ENCODE assay signal across 11 mouse cellular contexts in genomic region chr5:129052636-129053355, GRCm38 (mm10). TPM values are rescaled to one million over a fixed set of nuclear protein-coding genes. Genes with fewer than 3 reads are reported as not detected.
DNase-seq lines count a peak whose midpoint lies in the region; ATAC-seq lines count a peak whose summit lies in the region.
"Had no signal": no experiment of that assay in that cellular context is flagged by ENCODE, and none has a peak within 500 bp of the region (broad histone marks: within the 10 kb centered on the region; RNA-seq: fewer than 3 reads in every experiment).

No protein-coding gene starts in this region.

- DNase-seq in limb, embryonic 11.5 days (ENCODE audit: low spot score), result peak; percentile 25
- no peak for DNase-seq in limb, embryonic 10.5 days (ENCODE audit: low spot score)
- peak; percentile 85 for DNase-seq in forebrain, embryonic 14.5 days (ENCODE audit: low spot score)
- peak; percentile 48 for DNase-seq in midbrain, embryonic 10.5 days (ENCODE audit: low spot score)
- peak; percentile 30 for DNase-seq in retina, embryonic 14.5 days (ENCODE audit: low spot score)
- DNase-seq in cerebellum, adult 9-10 months, result no peak
- DNase-seq in heart, postnatal 36 days, result no peak
- DNase-seq: kidney, postnatal 10 days; layer of hippocampus, postnatal 36 days had no signal

- H3K4me1 ChIP-seq in limb, embryonic 11.5 days (ENCODE audit: control insufficient read depth, insufficient read depth, low read length), result no peaks in the 10 kb centered on the region
- peaks cover 7% of the 10 kb centered on the region; the same call in 1 of the 2 replicates for H3K4me1 ChIP-seq in limb, embryonic 10.5 days
- H3K4me1 ChIP-seq in forebrain, embryonic 14.5 days (ENCODE audit: control insufficient read depth, insufficient read depth, low read length), result peaks cover 20% of the 10 kb centered on the region
- H3K4me1 ChIP-seq in midbrain, embryonic 10.5 days, result peaks cover 27% of the 10 kb centered on the region
- H3K4me1 ChIP-seq: heart, embryonic 12.5 days had no signal

- intact Hi-C loops in heart, postnatal 36 days (cut with DNase I), result no loop called here

- H3K9me3 ChIP-seq in limb, embryonic 11.5 days (ENCODE audit: control insufficient read depth, low read length), result no peaks in the 10 kb centered on the region
- H3K9me3 ChIP-seq in limb, embryonic 10.5 days (replicated peaks), result no peaks in the 10 kb centered on the region
- H3K9me3 ChIP-seq in forebrain, embryonic 14.5 days (replicated peaks; ENCODE audit: control insufficient read depth, low read length), result no peaks in the 10 kb centered on the region
- H3K9me3 ChIP-seq in midbrain, embryonic 10.5 days (replicated peaks), result no peaks in the 10 kb centered on the region
- H3K9me3 ChIP-seq: heart, embryonic 12.5 days had no signal

- no peak overlapping the region for H3K4me2 ChIP-seq in limb, embryonic 11.5 days (ENCODE audit: low read depth, severe bottlenecking)
- peak overlapping the region; percentile 37 for H3K4me2 ChIP-seq in forebrain, embryonic 14.5 days (ENCODE audit: low read length)
- H3K4me2 ChIP-seq: heart, embryonic 12.5 days had no signal

- H3K27ac ChIP-seq in limb, embryonic 11.5 days (replicated peaks; ENCODE audit: low read depth, low read length), result no peak overlapping the region
- no peak overlapping the region for H3K27ac ChIP-seq in limb, embryonic 10.5 days
- peak overlapping the region; percentile 79 for H3K27ac ChIP-seq in forebrain, embryonic 14.5 days (ENCODE audit: low read depth, low read length)
- H3K27ac ChIP-seq in midbrain, embryonic 10.5 days (replicated peaks), result peak overlapping the region; percentile 85

- ATAC-seq in limb, embryonic 11.5 days (ENCODE audit: insufficient number of reproducible peaks, low FRiP score, low TSS enrichment, low read depth), result no peak
- peak; percentile 87 for ATAC-seq in forebrain, embryonic 14.5 days
- ATAC-seq in inflammation-experienced regulatory T-cells, adult 6 months, result no peak

- no peaks in the 10 kb centered on the region for H3K36me3 ChIP-seq in limb, embryonic 11.5 days (ENCODE audit: control insufficient read depth, insufficient read depth, low read length)
- no peaks in the 10 kb centered on the region for H3K36me3 ChIP-seq in limb, embryonic 10.5 days
- H3K36me3 ChIP-seq in forebrain, embryonic 14.5 days (ENCODE audit: control insufficient read depth, insufficient read depth, low read length), result no peaks in the 10 kb centered on the region
- no peaks in the 10 kb centered on the region for H3K36me3 ChIP-seq in midbrain, embryonic 10.5 days
- H3K36me3 ChIP-seq: heart, embryonic 12.5 days had no signal

- H3K27me3 ChIP-seq in limb, embryonic 11.5 days (ENCODE audit: control insufficient read depth, insufficient read depth, low read length), result no peaks in the 10 kb centered on the region; the same call in 1 of the 2 replicates
- H3K27me3 ChIP-seq in limb, embryonic 10.5 days (ENCODE audit: low read depth, poor library complexity, severe bottlenecking), result peaks cover 5% of the 10 kb centered on the region; the same call in 1 of the 2 replicates
- H3K27me3 ChIP-seq in forebrain, embryonic 14.5 days (replicated peaks; ENCODE audit: control insufficient read depth, insufficient read depth, low read length), result no peaks in the 10 kb centered on the region
- H3K27me3 ChIP-seq in midbrain, embryonic 10.5 days (ENCODE audit: low read depth, poor library complexity, severe bottlenecking), result no peaks in the 10 kb centered on the region; the same call in 1 of the 2 replicates

- H3K9ac ChIP-seq in limb, embryonic 11.5 days (ENCODE audit: low read length), result no peak overlapping the region
- peak overlapping the region; percentile 53 for H3K9ac ChIP-seq in forebrain, embryonic 14.5 days (ENCODE audit: low read length)
- H3K9ac ChIP-seq: heart, embryonic 12.5 days had no signal

- no peak overlapping the region for H3K4me3 ChIP-seq in limb, embryonic 11.5 days (ENCODE audit: low read depth, low read length)
- H3K4me3 ChIP-seq in limb, embryonic 10.5 days, result no peak overlapping the region
- no peak overlapping the region for H3K4me3 ChIP-seq in forebrain, embryonic 14.5 days (ENCODE audit: low read depth, low read length)
- H3K4me3 ChIP-seq in midbrain, embryonic 10.5 days, result peak overlapping the region; percentile 36
- H3K4me3 ChIP-seq: heart, embryonic 12.5 days had no signal

- whole genome bisulfite sequencing in limb, embryonic 11.5 days, result 48% methylated on average over 20 of the region's 20 CpGs
- WGBS in limb, embryonic 10.5 days, result 52% methylated on average over 20 of the region's 20 CpGs
- 4% methylated on average over 20 of the region's 20 CpGs for WGBS in forebrain, embryonic 14.5 days
- WGBS in midbrain, embryonic 10.5 days, result 28% methylated on average over 20 of the region's 20 CpGs

RNA-seq across cellular contexts. Expression of gene Ran, which starts 32.9 kb away (rescaled TPM):
- polyA plus RNA-seq in limb, embryonic 11.5 days (2014; fragmentation: Nextera tagmentation; extraction: Ambion mirVana), result 910 TPM in 2 replicates
- polyA plus RNA-seq in limb, embryonic 10.5 days (2016; fragmentation: Nextera tagmentation; extraction: Ambion mirVana), result 933 and 1,138 TPM in 2 replicates
- polyA plus RNA-seq in forebrain, embryonic 14.5 days (2014; fragmentation: Nextera tagmentation; extraction: Ambion mirVana), result 595 and 632 TPM in 2 replicates
- polyA plus RNA-seq in midbrain, embryonic 10.5 days (2016; fragmentation: Nextera tagmentation; extraction: Ambion mirVana), result 965 and 1,091 TPM in 2 replicates
- total RNA-seq in heart, postnatal 36 days (2021), result 100 to 1,000 TPM in 1 of 2 experiments, 10 to 100 TPM in 1; 86.3 to 103 TPM
- polyA plus RNA-seq in inflammation-experienced regulatory T-cells, adult 6 months (2017; shearing (Covaris generic)), result 100 to 1,000 TPM; 221 to 494 (median 253) TPM

RNA-seq across cellular contexts. Expression of gene Adgrd1, which starts 43.8 kb away (rescaled TPM):
- polyA plus RNA-seq in limb, embryonic 11.5 days (2014; fragmentation: Nextera tagmentation; extraction: Ambion mirVana), result not detected in 2 replicates
- 0.06 TPM in 1 of 2 replicates, not detected in the other for polyA plus RNA-seq in limb, embryonic 10.5 days (2016; fragmentation: Nextera tagmentation; extraction: Ambion mirVana)
- polyA plus RNA-seq in forebrain, embryonic 14.5 days (2014; fragmentation: Nextera tagmentation; extraction: Ambion mirVana), result 0.12 and 0.15 TPM in 2 replicates
- 0.09 and 0.16 TPM in 2 replicates for polyA plus RNA-seq in midbrain, embryonic 10.5 days (2016; fragmentation: Nextera tagmentation; extraction: Ambion mirVana)
- total RNA-seq in heart, postnatal 36 days (2021), result 1 to 10 TPM; 4.7 to 5.9 TPM
- 1 to 10 TPM in 1 of 3 experiments, under 1 TPM in 2; 0.34 to 1.5 (median 0.68) TPM for polyA plus RNA-seq in inflammation-experienced regulatory T-cells, adult 6 months (2017; shearing (Covaris generic))

RNA-seq across cellular contexts. Expression of gene Stx2, which starts 44.4 kb away (rescaled TPM):
- 27.3 and 31.1 TPM in 2 replicates for polyA plus RNA-seq in limb, embryonic 11.5 days (2014; fragmentation: Nextera tagmentation; extraction: Ambion mirVana)
- 17.5 and 26.2 TPM in 2 replicates for polyA plus RNA-seq in limb, embryonic 10.5 days (2016; fragmentation: Nextera tagmentation; extraction: Ambion mirVana)
- 13.9 and 16.9 TPM in 2 replicates for polyA plus RNA-seq in forebrain, embryonic 14.5 days (2014; fragmentation: Nextera tagmentation; extraction: Ambion mirVana)
- 26.5 and 26.6 TPM in 2 replicates for polyA plus RNA-seq in midbrain, embryonic 10.5 days (2016; fragmentation: Nextera tagmentation; extraction: Ambion mirVana)
- total RNA-seq in heart, postnatal 36 days (2021), result 10 to 100 TPM; 12.2 to 20.5 TPM
- 1 to 10 TPM; 1.1 to 2.3 (median 1.9) TPM for polyA plus RNA-seq in inflammation-experienced regulatory T-cells, adult 6 months (2017; shearing (Covaris generic))

Comparison
In these comparisons a context has a peak if more than half of its experiments do, and no peak if none do; other contexts are left out.
1. DNase-seq: peak in limb, embryonic 11.5 days (single experiment), forebrain, embryonic 14.5 days (single experiment), midbrain, embryonic 10.5 days (single experiment) and retina, embryonic 14.5 days (single experiment); none in limb, embryonic 10.5 days (single experiment), cerebellum, adult 9-10 months (single experiment) and heart, postnatal 36 days (0 of 2).
2. H3K27ac ChIP-seq: peak in forebrain, embryonic 14.5 days (single experiment) and midbrain, embryonic 10.5 days (single experiment); none in limb, embryonic 11.5 days (single experiment) and limb, embryonic 10.5 days (single experiment).